Mouse (Mus musculus) liver, embryonic 18 days (tissue): ENCODE results near the gene Ccdc175. TPM values are rescaled to one million over a fixed set of nuclear protein-coding genes. Genes with fewer than 3 reads are reported as not detected.

Source experiments
- polyA plus RNA-seq: library from polyadenylated mRNA; depleted of rRNA; stranded (reverse); fragments of >200 nt; gene quantifications from 2 replicates; pipeline ENCODE4 v1.2.3, GENCODE M21; 2012; rRNA removed

Gene Ccdc175
- not detected in 2 replicates for polyA plus RNA-seq

DNA sequence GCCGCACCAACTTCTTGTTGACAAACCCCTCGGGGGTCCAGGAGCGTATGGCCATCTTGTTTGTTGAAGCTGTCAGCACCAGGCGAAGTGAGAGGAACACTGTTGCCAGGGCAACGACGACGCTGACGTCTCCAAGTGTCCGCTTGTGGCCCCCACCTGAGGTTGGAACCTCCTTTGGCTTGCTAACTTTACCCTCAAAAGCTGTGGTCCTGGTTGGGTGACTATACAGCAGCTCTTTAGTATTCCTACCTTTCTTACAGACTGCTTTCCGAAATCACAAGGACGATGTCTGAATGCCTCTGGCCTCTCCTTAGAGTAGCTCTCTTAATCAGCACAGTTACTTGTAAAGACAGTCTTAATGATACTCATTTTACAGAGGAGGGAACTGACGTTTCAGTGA is at the start of gene Ccdc175:
Ccdc175 (minus strand) TSS at position 101 of the 400 bp plus-strand sequence.

DNA sequence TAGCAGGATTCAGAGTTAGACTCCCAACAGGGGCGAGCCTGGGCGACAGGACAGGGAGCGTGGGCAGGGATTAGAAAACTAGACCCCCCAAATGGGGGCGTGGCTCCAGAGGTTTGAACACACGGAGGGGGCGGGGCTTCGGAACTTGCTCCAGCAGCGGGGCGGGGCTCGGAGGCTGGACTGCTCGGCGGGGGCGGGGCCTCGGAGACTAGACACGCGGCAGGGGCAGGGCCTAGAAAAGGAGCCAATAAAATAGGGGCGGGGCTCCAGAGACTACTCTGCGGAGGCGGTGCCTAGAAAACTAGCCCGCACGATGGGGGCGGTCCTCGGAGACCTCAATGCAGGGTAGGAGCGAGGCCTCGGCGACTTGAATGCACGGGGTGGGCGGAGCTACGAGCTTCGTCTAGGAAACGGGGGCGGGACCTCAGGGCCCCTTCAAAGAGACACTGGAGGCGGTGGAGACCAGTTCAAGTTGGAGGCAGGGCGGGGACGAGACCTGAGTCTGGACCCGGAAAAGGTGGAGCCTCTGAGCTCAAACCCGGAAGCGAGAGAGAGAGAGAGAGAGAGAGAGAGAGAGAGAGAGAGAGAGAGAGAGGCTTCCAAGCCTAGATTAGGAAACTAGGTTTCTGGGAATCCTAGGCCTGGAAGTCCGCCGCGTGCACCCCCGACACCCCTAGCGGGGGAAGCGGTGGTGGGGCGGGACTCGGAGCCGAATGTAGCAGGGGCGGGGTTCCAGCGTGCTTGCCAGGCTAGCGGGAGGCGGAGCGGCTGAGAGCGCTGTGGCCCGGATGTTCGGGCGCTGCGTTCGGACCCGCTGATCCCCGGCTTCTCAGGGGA is 99.3 kb downstream of the Ccdc175 start, which contains the start of the genes L3hypdh and Jkamp:
L3hypdh (minus strand) TSS at position 111 of the 837 bp plus-strand sequence.
Jkamp (plus strand) TSS at position 261 of the 837 bp plus-strand sequence.

DNA sequence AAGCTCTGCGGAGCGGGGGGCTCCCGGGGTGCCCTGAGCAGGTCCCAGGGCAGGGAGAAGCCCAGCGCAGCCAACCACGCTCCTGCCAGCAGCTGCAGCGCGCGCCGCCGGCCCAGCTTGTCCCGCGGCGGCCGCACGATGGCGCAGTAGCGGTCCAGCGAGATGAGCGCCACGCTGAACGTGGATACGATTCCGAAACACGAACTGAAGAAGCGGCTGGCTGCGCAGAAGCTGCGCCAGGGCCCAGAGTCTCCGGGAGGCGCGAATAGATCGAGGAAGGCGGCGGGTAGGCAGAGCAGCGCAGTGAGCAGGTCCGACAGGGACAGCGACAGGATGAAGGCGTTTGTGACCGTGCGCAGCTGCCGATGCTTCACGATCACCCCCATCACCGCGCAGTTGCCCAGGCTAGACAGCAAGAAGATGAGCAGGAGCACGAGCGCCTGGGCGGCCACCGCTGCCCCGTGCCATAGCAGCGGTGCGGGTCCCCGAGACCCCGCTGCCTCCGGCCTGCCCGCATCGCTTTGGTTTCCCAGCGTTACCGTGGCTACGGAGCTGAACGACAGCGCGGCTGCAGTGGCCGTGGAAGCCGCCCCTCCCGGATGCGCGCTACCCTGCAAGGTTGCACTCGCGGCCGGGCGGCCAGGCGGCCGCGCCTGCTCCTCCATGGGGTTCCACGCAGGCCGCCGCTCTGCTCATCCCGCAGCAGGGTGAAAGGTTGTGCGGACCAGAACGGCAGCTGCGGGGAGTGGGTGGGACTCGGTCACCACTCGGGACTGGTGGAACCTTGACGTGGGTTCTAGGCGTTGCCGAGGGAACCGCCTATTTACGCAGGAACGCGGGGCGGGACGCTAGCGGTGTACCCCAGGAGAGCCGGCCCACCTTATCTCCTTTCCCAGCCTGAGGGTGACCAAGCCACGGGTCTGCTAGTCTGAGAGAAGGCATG is 114.2 kb downstream of the Ccdc175 start, which contains the start of gene Gpr135:
Gpr135 (minus strand) TSS at position 799 of the 943 bp plus-strand sequence.

Other genes starting within 250 kb of the Ccdc175 start
- 1.3 TPM in 2 replicates for gene Gpr135, start 113.9 kb downstream of the Ccdc175 start, polyA plus RNA-seq
- 16.5 and 17.5 TPM in 2 replicates for gene L3hypdh, start 99.6 kb downstream of the Ccdc175 start, polyA plus RNA-seq
- gene Jkamp, start 99.4 kb downstream of the Ccdc175 start, polyA plus RNA-seq, result 17.5 and 19.5 TPM in 2 replicates
- gene Rtn1, start 224.0 kb upstream of the Ccdc175 start, polyA plus RNA-seq, result 0.48 and 0.60 TPM in 2 replicates